Mouse (Mus musculus) cerebellum, adult 2 months (tissue): ENCODE data around the gene Nhlrc3. TPM values are rescaled to one million over a fixed set of nuclear protein-coding genes. Genes with fewer than 3 reads are reported as not detected.

Experiments used
- DNase-seq, 2 experiments: peaks; one replicate each; pipeline ENCODE4 v3.0.0; 2021
- H3K27ac ChIP-seq: fragments of 200-500 bp; 2 replicates; pipeline ENCODE4 v1.5.1; 2012; ENCODE audit warnings: low read length, control low read depth, inconsistent platforms; ENCODE audit not compliant: insufficient read depth
- H3K27me3 ChIP-seq: fragments of 200-500 bp; 2 replicates; pipeline ENCODE4 v1.6.1; 2012; ENCODE audit warnings: inconsistent platforms, mild to moderate bottlenecking, low read length, moderate library complexity; ENCODE audit not compliant: control insufficient read depth, insufficient read depth
- H3K4me1 ChIP-seq: fragments of 200-500 bp; 2 replicates; pipeline ENCODE4 v1.6.1; 2011; ENCODE audit warnings: low read length; ENCODE audit not compliant: control insufficient read depth, insufficient read depth
- H3K4me3 ChIP-seq: fragments of 200-500 bp; replicated peaks from 2 replicates; pipeline ENCODE3; 2011; ENCODE audit warnings: mild to moderate bottlenecking, low read depth, low read length, control low read depth; ENCODE audit not compliant: insufficient read depth
- CTCF ChIP-seq: fragments of 200-500 bp; IDR thresholded peaks from 2 replicates; pipeline ENCODE4 v1.5.1; 2011; ENCODE audit warnings: low read depth, mild to moderate bottlenecking, control low read depth, low read length, moderate library complexity, borderline replicate concordance; ENCODE audit not compliant: insufficient read depth
- POLR2A ChIP-seq: fragments of 200-500 bp; IDR thresholded peaks from 2 replicates; pipeline ENCODE4 v1.6.1; 2011; ENCODE audit warnings: low read length, control low read depth, borderline replicate concordance; ENCODE audit not compliant: insufficient read depth
- WGBS: fragments of 180-500 bp; shearing (Covaris S2); methylation state at CpG from one replicate; pipeline ENCODE4 v1.1.7; 2018; 5-methylcytosine and 5-hydroxymethylcytosine counted together
- polyA plus RNA-seq: library from polyadenylated mRNA; depleted of rRNA; stranded (reverse); fragments of >200 nt; gene quantifications from 2 replicates; pipeline ENCODE4 v1.2.3, GENCODE M21; 2012

Nhlrc3 gene
- polyA plus RNA-seq, 1 experiment, result 7.9 TPM

GRCm38 (mm10) chr3:53478419-53479046, 15.4 kb upstream of the Nhlrc3 start:
- Histone ChIP-seq H3K4me3 (no peak overlapping the region), H3K27me3 (no peaks in the 10 kb centered on the region), H3K27ac (no peak overlapping the region), H3K4me1 (peaks cover 10% of the 10 kb centered on the region)
- no peak for DNase-seq
- 94% methylated on average over 30 of the region's 30 CpGs for WGBS
- no peak for TF ChIP-seq CTCF
- TF ChIP-seq POLR2A, result no peak

- TF ChIP-seq POLR2A, result no peak
- TF ChIP-seq CTCF, result no peak
- no peaks in the 10 kb centered on the region for H3K27me3 ChIP-seq
- 8% methylated on average over 17 of the region's 17 CpGs for WGBS
- peaks cover 10% of the 10 kb centered on the region for H3K4me1 ChIP-seq
- peak; percentile 54 to 58 for DNase-seq
- H3K4me3 ChIP-seq, result no peak overlapping the region
- H3K27ac ChIP-seq, result no peak overlapping the region
These were observed 14.3 kb upstream of the Nhlrc3 start for GRCm38 (mm10) chr3:53477468-53477867.

GRCm38 (mm10) chr3:53475889-53476288, 12.8 kb upstream of the Nhlrc3 start:
- 26% methylated on average over 6 of the region's 6 CpGs for WGBS
- TF ChIP-seq CTCF (peak; percentile 69), POLR2A (no peak)
- H3K27ac ChIP-seq, result no peak overlapping the region
- H3K27me3 ChIP-seq, result no peaks in the 10 kb centered on the region
- H3K4me3 ChIP-seq, result no peak overlapping the region
- peak; percentile 46 to 50 for DNase-seq
- peaks cover 10% of the 10 kb centered on the region for H3K4me1 ChIP-seq

GRCm38 (mm10) chr3:53474179-53474578, 11.0 kb upstream of the Nhlrc3 start:
- no peak for DNase-seq
- Histone ChIP-seq H3K27me3 (no peaks in the 10 kb centered on the region), H3K27ac (no peak overlapping the region), H3K4me3 (no peak overlapping the region), H3K4me1 (peaks cover 12% of the 10 kb centered on the region)
- WGBS, result 57% methylated on average over 4 of the region's 4 CpGs
- TF ChIP-seq CTCF (no peak), POLR2A (no peak)

- H3K4me3 ChIP-seq, result no peak overlapping the region
- no peak for DNase-seq
- 93% methylated on average over 5 of the region's 5 CpGs for WGBS
- H3K27ac ChIP-seq, result no peak overlapping the region
- no peaks in the 10 kb centered on the region for H3K27me3 ChIP-seq
- peaks cover 6% of the 10 kb centered on the region; the same call in 1 of the 2 replicates for H3K4me1 ChIP-seq
- no peak for TF ChIP-seq CTCF
- TF ChIP-seq POLR2A, result no peak
These were observed 8.9 kb upstream of the Nhlrc3 start for GRCm38 (mm10) chr3:53472061-53472460.

GRCm38 (mm10) chr3:53469650-53470049, 6.5 kb upstream of the Nhlrc3 start:
- Histone ChIP-seq H3K4me3 (no peak overlapping the region), H3K4me1 (peaks cover 6% of the 10 kb centered on the region; the same call in 1 of the 2 replicates), H3K27ac (no peak overlapping the region), H3K27me3 (no peaks in the 10 kb centered on the region)
- 78% methylated on average over 5 of the region's 5 CpGs for WGBS
- TF ChIP-seq POLR2A (no peak), CTCF (no peak)
- DNase-seq, result no peak

GRCm38 (mm10) chr3:53467356-53467755, 4.2 kb upstream of the Nhlrc3 start:
- no peaks in the 10 kb centered on the region for H3K27me3 ChIP-seq
- peaks cover 6% of the 10 kb centered on the region; the same call in 1 of the 2 replicates for H3K4me1 ChIP-seq
- H3K4me3 ChIP-seq, result no peak overlapping the region
- 33% methylated on average over 5 of the region's 5 CpGs for WGBS
- DNase-seq, result no peak
- no peak overlapping the region for H3K27ac ChIP-seq
- no peak for TF ChIP-seq CTCF
- TF ChIP-seq POLR2A, result no peak

- Histone ChIP-seq H3K4me3 (peak overlapping the region; percentile 7), H3K27me3 (no peaks in the 10 kb centered on the region), H3K4me1 (peaks cover 6% of the 10 kb centered on the region), H3K27ac (no peak overlapping the region)
- TF ChIP-seq CTCF, result no peak
- TF ChIP-seq POLR2A, result no peak
- DNase-seq, result no peak
- WGBS, result 53% methylated on average over 9 of the region's 9 CpGs
These were observed 3.3 kb upstream of the Nhlrc3 start for GRCm38 (mm10) chr3:53466481-53466880.
